Mouse (Mus musculus) embryonic facial prominence, embryonic 12.5 days (tissue): Measurements from ENCODE around the gene Arrdc3. TPM values are rescaled to one million over a fixed set of nuclear protein-coding genes. Genes with fewer than 3 reads are reported as not detected.
A peak's percentile ranks its signal among the peaks of the same experiment; 100 is the strongest.
"Not testable (repeated sequence)": the region's sequence is repeated elsewhere in the genome, so short reads cannot be mapped to it uniquely, and the experiment has no call there.

Experiments
- ATAC-seq: fragments of 200-750 bp; cut with Nextera tagmentation; 2 replicates; pipeline ENCODE4 v1.8.0; 2017; ENCODE audit not compliant: insufficient number of reproducible peaks, insufficient read depth, low FRiP score, low TSS enrichment
- H3K27ac ChIP-seq: fragments of 300-500 bp; sonication (generic); 2 replicates; pipeline ENCODE4 v1.5.1; 2016; ENCODE audit warnings: mild to moderate bottlenecking
- H3K27me3 ChIP-seq: fragments of 300-500 bp; sonication (generic); 2 replicates; pipeline ENCODE4 v1.6.1; 2016; ENCODE audit warnings: mild to moderate bottlenecking, moderate library complexity
- H3K36me3 ChIP-seq: fragments of 300-500 bp; sonication (generic); 2 replicates; pipeline ENCODE4 v1.6.1; 2016; ENCODE audit warnings: mild to moderate bottlenecking
- H3K4me1 ChIP-seq: fragments of 300-500 bp; sonication (generic); 2 replicates; pipeline ENCODE4 v1.6.1; 2016
- H3K4me2 ChIP-seq: fragments of 300-500 bp; sonication (generic); replicated peaks from 2 replicates; pipeline ENCODE4 v1.6.1; 2016; ENCODE audit warnings: mild to moderate bottlenecking, moderate library complexity
- H3K4me3 ChIP-seq: fragments of 300-500 bp; sonication (generic); 2 replicates; pipeline ENCODE4 v1.5.1; 2016; ENCODE audit warnings: mild to moderate bottlenecking
- H3K9ac ChIP-seq: fragments of 300-500 bp; sonication (generic); 2 replicates; pipeline ENCODE4 v1.6.1; 2016; ENCODE audit warnings: mild to moderate bottlenecking, moderate library complexity
- H3K9me3 ChIP-seq: fragments of 300-500 bp; sonication (generic); 2 replicates; pipeline ENCODE4 v1.6.1; 2016; ENCODE audit warnings: mild to moderate bottlenecking, moderate library complexity
- WGBS: fragments of 180-500 bp; shearing (Covaris S2); methylation state at CpG from one replicate; pipeline ENCODE4 v1.1.7; 2016; 5-methylcytosine and 5-hydroxymethylcytosine counted together
- polyA plus RNA-seq: library from polyadenylated mRNA; unstranded; fragments of >200 nt; fragmentation: Nextera tagmentation; extraction: Ambion mirVana; gene quantifications from 2 replicates; pipeline ENCODE4 v1.2.1, GENCODE M21; 2016

Gene Arrdc3
- polyA plus RNA-seq, 1 experiment from 2014 or later: 90.6 TPM

GRCm38 (mm10) chr13:80885834-80886663 lies 2.9 kb downstream of the Arrdc3 start:
- H3K4me3 ChIP-seq: peak overlapping the region; percentile 68
- no peaks in the 10 kb centered on the region for H3K4me1 ChIP-seq

DNA sequence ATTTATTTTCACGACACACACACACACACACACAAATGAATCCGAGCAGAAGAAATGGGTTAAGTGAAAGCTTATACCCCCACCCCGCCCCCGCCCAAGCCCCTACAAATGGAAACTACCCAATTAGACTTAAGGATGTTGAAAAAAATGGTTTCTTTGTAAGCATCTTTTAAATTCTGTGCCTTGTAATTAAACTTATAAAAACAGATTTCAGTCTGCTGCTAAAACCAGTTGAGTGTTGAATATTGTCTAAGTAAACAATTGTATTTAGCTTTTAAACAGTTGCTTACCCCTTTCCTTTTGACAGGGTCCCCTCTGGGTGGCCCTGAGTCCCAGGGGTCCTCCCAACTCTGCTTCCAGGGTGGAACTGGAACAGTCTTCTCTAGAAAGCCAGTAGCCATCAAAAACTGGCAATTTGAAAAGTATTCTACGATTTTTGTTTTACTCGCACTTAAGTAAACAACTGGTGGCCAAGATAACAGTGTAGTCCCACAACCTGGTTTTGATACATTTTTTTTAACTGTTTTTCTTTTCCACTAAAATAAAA lies 3.6 kb downstream of the Arrdc3 start:
- Histone ChIP-seq H3K36me3 (peaks cover 26% of the 10 kb centered on the region), H3K4me2 (peak overlapping the region; percentile 50), H3K27me3 (no peaks in the 10 kb centered on the region), H3K4me1 (no peaks in the 10 kb centered on the region), H3K27ac (peak overlapping the region; percentile 100), H3K9ac (peak overlapping the region; percentile 90), H3K4me3 (peak overlapping the region; percentile 68), H3K9me3 (no peaks in the 10 kb centered on the region)
- ATAC-seq: no peak
- 18% methylated on average over 6 of the region's 6 CpGs for WGBS

More at GRCm38 (mm10) chr13:80885834-80886663, 2.9 kb downstream of the Arrdc3 start:
- WGBS: under 1% methylated on average over 69 of the region's 72 CpGs
- H3K27ac ChIP-seq: peak overlapping the region; percentile 100
- H3K9me3 ChIP-seq: no peaks in the 10 kb centered on the region
- H3K36me3 ChIP-seq: peaks cover 22% of the 10 kb centered on the region
- peak; percentile 96 for ATAC-seq
- H3K9ac ChIP-seq: peak overlapping the region; percentile 90
- H3K4me2 ChIP-seq: peak overlapping the region; percentile 50
- H3K27me3 ChIP-seq: no peaks in the 10 kb centered on the region

DNA sequence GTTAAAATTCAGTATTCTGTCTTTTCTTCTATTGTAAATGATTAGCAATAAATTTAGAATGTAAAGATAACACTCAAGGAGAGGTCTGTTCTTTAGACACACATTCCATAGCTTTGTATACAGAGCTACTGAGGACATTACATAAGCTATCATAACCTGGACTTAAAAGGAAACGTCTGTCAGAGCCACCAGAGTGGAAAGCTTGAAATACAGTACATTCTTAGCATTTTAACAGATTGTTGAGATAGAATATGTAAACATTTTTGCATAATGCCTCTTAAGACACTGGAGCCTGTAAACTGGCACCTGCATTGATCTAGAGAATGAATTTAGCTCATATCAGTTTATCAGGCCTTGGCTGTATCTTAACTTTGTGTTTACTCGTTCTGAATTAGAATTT lies 4.7 kb downstream of the Arrdc3 start:
- Histone ChIP-seq H3K4me1 (no peaks in the 10 kb centered on the region), H3K27me3 (no peaks in the 10 kb centered on the region), H3K9ac (no peak overlapping the region), H3K4me3 (no peak overlapping the region), H3K4me2 (no peak overlapping the region), H3K36me3 (peaks cover 32% of the 10 kb centered on the region), H3K27ac (no peak overlapping the region), H3K9me3 (no peaks in the 10 kb centered on the region)
- 72% methylated on average over 2 of the region's 2 CpGs for WGBS
- no peak for ATAC-seq

- H3K9ac ChIP-seq, H3K4me2 ChIP-seq, ATAC-seq, H3K27ac ChIP-seq, H3K4me1 ChIP-seq, H3K27me3 ChIP-seq, H3K4me3 ChIP-seq, H3K9me3 ChIP-seq: not testable (repeated sequence)
- WGBS: 90% methylated on average over 3 of the region's 3 CpGs
- peaks cover 48% of the 10 kb centered on the region for H3K36me3 ChIP-seq
Measured at GRCm38 (mm10) chr13:80894928-80895327, 11.7 kb downstream of the Arrdc3 start.

- ATAC-seq: no peak
- Histone ChIP-seq H3K9me3 (no peaks in the 10 kb centered on the region), H3K9ac (no peak overlapping the region), H3K27me3 (no peaks in the 10 kb centered on the region), H3K36me3 (peaks cover 28% of the 10 kb centered on the region), H3K4me2 (no peak overlapping the region), H3K4me1 (no peaks in the 10 kb centered on the region), H3K27ac (no peak overlapping the region), H3K4me3 (no peak overlapping the region)
- WGBS: 65% methylated on average over 1 of the region's 1 CpGs
Measured at GRCm38 (mm10) chr13:80897411-80897810, 14.2 kb downstream of the Arrdc3 start.

DNA sequence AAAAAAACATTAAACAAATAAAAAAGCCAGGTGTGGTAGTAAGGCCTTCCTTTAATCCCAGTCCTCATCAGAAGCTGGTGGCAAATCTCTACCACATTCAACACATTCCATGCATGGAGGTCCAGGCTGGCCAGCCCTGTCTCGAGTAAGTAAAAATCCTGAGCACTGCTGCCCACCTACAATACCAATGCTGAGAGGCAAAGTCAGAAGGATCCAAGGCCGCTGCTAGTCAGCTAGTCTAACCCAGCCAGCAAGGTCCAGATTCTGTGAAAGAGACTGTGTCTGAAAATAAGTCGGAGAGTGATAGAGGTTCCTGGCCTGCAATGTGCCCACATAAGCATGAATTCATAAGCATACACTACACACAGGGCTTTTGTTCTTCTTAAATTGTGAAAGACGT lies 14.9 kb downstream of the Arrdc3 start:
- H3K4me2 ChIP-seq: no peak overlapping the region
- H3K9me3 ChIP-seq: no peaks in the 10 kb centered on the region
- H3K27ac ChIP-seq: no peak overlapping the region
- H3K36me3 ChIP-seq: peaks cover 23% of the 10 kb centered on the region
- no peak overlapping the region for H3K4me3 ChIP-seq
- H3K27me3 ChIP-seq: no peaks in the 10 kb centered on the region
- no peaks in the 10 kb centered on the region for H3K4me1 ChIP-seq
- H3K9ac ChIP-seq: no peak overlapping the region
- no peak for ATAC-seq
- 83% methylated on average over 4 of the region's 4 CpGs for WGBS

DNA sequence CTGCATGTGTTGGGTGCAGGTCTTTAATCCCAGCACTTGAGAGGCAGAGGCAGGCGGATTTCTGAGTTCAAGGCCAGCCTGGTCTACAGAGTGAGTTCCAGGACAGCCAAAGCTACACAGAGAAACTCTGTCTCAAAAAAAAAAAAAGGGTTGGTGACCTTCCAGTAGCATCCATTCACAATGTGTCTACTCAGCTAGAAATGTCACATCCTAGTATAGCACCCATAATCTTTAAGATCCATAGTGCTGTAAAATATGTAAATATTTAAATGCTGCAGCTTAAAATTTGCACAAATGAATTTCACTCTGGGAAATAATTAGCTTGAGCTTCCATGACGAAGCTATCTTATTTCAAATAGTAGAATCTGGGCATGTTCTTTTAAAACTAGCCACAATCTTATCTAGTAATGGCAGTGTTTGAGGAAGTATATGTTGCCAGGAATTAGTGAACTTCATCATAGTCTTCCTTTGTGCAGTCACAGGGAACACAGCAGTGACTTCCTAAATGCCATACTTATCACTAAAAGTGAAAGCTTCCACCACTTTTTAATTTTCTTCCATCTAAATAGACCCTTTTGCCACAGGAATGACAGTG lies 16.3 kb downstream of the Arrdc3 start:
- 88% methylated on average over 2 of the region's 2 CpGs for WGBS

GRCm38 (mm10) chr13:80901432-80901831 lies 18.2 kb downstream of the Arrdc3 start:
- Histone ChIP-seq H3K4me3 (no peak overlapping the region), H3K9ac (no peak overlapping the region), H3K27me3 (no peaks in the 10 kb centered on the region), H3K4me1 (no peaks in the 10 kb centered on the region), H3K9me3 (no peaks in the 10 kb centered on the region), H3K27ac (no peak overlapping the region), H3K4me2 (no peak overlapping the region), H3K36me3 (0 out of 2 replicates have a peak, but pooled peaks cover 3% of the 10 kb centered on the region)
- 81% methylated on average over 4 of the region's 4 CpGs for WGBS
- no peak for ATAC-seq

More for the DNA sequence above, 16.3 kb downstream of the Arrdc3 start:
- H3K4me2 ChIP-seq: no peak overlapping the region
- H3K27me3 ChIP-seq: no peaks in the 10 kb centered on the region
- peaks cover 10% of the 10 kb centered on the region for H3K36me3 ChIP-seq
- H3K9me3 ChIP-seq: no peaks in the 10 kb centered on the region
- no peak overlapping the region for H3K4me3 ChIP-seq
- H3K9ac ChIP-seq: no peak overlapping the region
- ATAC-seq: no peak
- H3K4me1 ChIP-seq: no peaks in the 10 kb centered on the region
- no peak overlapping the region for H3K27ac ChIP-seq

DNA sequence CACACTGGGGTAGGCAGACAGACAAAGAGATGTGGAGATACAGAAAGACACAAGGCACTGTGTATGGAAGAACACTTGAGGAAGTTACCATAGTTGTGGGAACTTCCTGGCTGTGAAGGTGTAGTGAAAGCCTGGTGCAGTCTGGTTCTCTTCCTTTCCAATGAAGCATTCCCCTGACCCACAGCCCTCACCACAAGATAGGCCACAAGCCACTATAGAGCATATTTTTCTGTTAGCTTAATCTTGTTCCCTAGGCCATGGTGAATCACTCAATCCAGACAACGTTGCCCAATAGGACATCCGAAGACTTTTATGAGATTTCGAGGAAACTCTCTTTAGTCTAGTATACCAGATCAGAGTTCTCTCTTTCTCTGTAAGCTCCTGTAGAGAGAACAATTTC lies 19.6 kb downstream of the Arrdc3 start:
- ATAC-seq: no peak
- no peaks in the 10 kb centered on the region for H3K9me3 ChIP-seq

DNA sequence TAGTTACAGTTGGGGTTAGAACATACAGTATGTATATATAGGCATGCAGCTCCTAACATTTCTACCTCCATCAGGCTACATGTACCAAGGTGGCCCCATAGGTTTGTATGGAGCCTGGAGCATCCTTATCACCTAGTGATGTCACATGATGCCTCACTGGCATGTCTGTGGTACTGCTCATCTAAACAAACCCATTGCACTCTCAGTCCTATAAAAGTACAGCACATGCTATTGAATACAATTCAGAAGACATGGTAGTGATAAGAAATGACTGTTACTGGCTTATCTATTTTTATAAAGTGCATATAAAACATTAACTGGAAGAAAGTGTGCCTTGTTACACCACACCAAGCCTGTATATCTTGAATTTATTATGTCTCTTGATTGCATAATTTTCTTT lies 30.2 kb downstream of the Arrdc3 start:
- no peak overlapping the region for H3K4me2 ChIP-seq
- no peak overlapping the region for H3K4me3 ChIP-seq
- no peak overlapping the region for H3K9ac ChIP-seq
- no peaks in the 10 kb centered on the region for H3K9me3 ChIP-seq
- H3K27me3 ChIP-seq: no peaks in the 10 kb centered on the region
- no peaks in the 10 kb centered on the region for H3K36me3 ChIP-seq
- no peak for ATAC-seq
- no peak overlapping the region for H3K27ac ChIP-seq
- no peaks in the 10 kb centered on the region for H3K4me1 ChIP-seq

More for the DNA sequence above, 19.6 kb downstream of the Arrdc3 start:
- no peaks in the 10 kb centered on the region for H3K4me1 ChIP-seq
- no peak overlapping the region for H3K27ac ChIP-seq
- no peak overlapping the region for H3K9ac ChIP-seq
- no peaks in the 10 kb centered on the region for H3K27me3 ChIP-seq
- 89% methylated on average over 3 of the region's 3 CpGs for WGBS
- no peak overlapping the region for H3K4me2 ChIP-seq
- H3K36me3 ChIP-seq: 0 out of 2 replicates have a peak, but pooled peaks cover 3% of the 10 kb centered on the region
- H3K4me3 ChIP-seq: no peak overlapping the region

DNA sequence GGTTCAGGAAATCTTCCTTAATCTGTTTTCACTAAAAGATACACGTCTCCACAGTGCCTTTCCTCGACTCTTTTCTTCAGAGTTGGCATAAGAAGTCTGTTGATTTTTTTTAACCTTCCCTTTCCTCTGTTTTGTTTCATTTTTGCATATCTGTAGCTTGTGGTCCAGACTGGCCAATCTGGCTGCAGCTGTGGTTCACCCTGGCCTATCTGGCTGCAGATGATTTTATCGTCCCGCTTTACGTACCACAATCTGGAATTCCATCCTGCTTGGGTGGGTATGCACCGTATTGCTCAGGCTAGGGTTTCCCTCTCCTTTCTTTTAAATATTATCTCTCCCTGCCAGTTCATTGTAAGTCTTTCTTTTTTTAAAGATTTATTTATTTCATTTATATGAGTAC lies 37.8 kb downstream of the Arrdc3 start:
- Histone ChIP-seq H3K36me3 (no peaks in the 10 kb centered on the region), H3K4me2 (no peak overlapping the region), H3K4me3 (no peak overlapping the region), H3K9ac (no peak overlapping the region), H3K4me1 (no peaks in the 10 kb centered on the region), H3K27me3 (no peaks in the 10 kb centered on the region), H3K27ac (no peak overlapping the region), H3K9me3 (no peaks in the 10 kb centered on the region)
- WGBS: 83% methylated on average over 6 of the region's 6 CpGs
- ATAC-seq: no peak
